Mouse (Mus musculus) neural tube, embryonic 15.5 days (tissue): ENCODE results near the gene Hoxb2. TPM values are rescaled to one million over a fixed set of nuclear protein-coding genes. Genes with fewer than 3 reads are reported as not detected.

Experiments
- ATAC-seq: fragments of 200-750 bp; cut with Nextera tagmentation; 2 replicates; pipeline ENCODE4 v1.8.0; 2017; ENCODE audit warnings: mild to moderate bottlenecking, moderate TSS enrichment, moderate library complexity; ENCODE audit not compliant: low FRiP score
- H3K27ac ChIP-seq: fragments of 300-500 bp; sonication (generic); replicated peaks from 2 replicates; pipeline ENCODE4 v1.5.1; 2015; ENCODE audit warnings: mild to moderate bottlenecking, inconsistent platforms
- H3K27me3 ChIP-seq: fragments of 300-500 bp; sonication (generic); replicated peaks from 2 replicates; pipeline ENCODE4 v1.6.1; 2015; ENCODE audit warnings: inconsistent platforms
- H3K36me3 ChIP-seq: fragments of 300-500 bp; sonication (generic); 2 replicates; pipeline ENCODE4 v1.6.1; 2015; ENCODE audit warnings: inconsistent platforms
- H3K4me1 ChIP-seq: fragments of 300-500 bp; sonication (generic); 2 replicates; pipeline ENCODE4 v1.6.1; 2015; ENCODE audit warnings: inconsistent platforms
- H3K4me2 ChIP-seq: fragments of 300-500 bp; sonication (generic); 2 replicates; pipeline ENCODE4 v1.6.1; 2015; ENCODE audit warnings: inconsistent platforms, mild to moderate bottlenecking, moderate library complexity
- H3K4me3 ChIP-seq: fragments of 300-500 bp; sonication (generic); replicated peaks from 2 replicates; pipeline ENCODE4 v1.5.1; 2015; ENCODE audit warnings: mild to moderate bottlenecking, inconsistent platforms
- H3K9ac ChIP-seq: fragments of 300-500 bp; sonication (generic); replicated peaks from 2 replicates; pipeline ENCODE4 v1.6.1; 2015; ENCODE audit warnings: mild to moderate bottlenecking, inconsistent platforms
- H3K9me3 ChIP-seq: fragments of 300-500 bp; sonication (generic); replicated peaks from 2 replicates; pipeline ENCODE4 v1.6.1; 2016; ENCODE audit warnings: inconsistent platforms
- WGBS: fragments of 180-500 bp; shearing (Covaris S2); methylation state at CpG from one replicate; pipeline ENCODE4 v1.1.7; 2015; ENCODE audit warnings: mixed read lengths; 5-methylcytosine and 5-hydroxymethylcytosine counted together
- polyA plus RNA-seq: library from polyadenylated mRNA; unstranded; fragments of >200 nt; fragmentation: Nextera tagmentation; extraction: Ambion mirVana; gene quantifications from 2 replicates; pipeline ENCODE4 v1.2.1, GENCODE M21; 2015

Gene Hoxb2
- polyA plus RNA-seq, 1 experiment from 2014 or later, result 42.3 TPM

DNA sequence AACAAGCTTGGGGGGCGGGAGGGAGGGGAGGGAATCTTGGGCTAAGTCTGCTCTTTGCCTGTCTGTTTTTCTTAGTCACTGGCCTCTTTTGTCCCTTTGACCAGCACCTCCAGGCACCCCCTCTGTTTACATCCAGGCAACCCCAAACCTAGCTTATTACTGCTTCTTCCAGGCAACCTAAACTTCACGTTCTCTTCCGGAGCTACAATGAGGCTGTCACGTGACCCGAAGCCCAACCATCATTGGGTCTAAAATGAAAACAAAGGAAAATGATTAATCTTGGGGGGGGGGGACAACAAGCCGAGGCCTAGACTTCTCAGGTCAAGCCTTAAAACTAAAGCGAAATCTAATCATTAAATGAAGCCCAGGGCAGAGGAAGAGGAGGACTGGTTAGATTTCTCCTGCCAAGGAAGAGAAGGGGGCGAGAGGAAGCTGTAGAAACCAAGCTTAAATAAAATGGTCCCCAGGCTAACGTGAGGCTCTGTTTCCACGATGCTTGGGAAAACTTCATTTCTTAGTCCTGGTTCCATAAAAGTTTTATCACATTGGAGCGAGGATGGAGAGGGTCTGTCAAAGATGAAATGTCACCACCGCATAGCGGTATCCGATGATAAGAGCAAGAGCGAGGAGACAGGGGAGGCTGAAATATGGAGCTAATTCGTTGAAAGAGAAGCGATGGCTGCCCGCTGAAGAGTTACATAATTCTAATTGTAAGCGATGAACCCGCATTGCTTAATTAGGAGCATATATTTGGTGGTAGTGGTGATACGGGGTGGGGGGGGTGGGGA, 2.0 kb upstream of the Hoxb2 start:
- no peak for ATAC-seq
- WGBS, result 7% methylated on average over 21 of the region's 21 CpGs
- no peaks in the 10 kb centered on the region for H3K9me3 ChIP-seq
- H3K4me3 ChIP-seq, result 0 out of 2 replicates have a peak overlapping the region, but pooled peaks have one; percentile 6
- peak overlapping the region; percentile 99 for H3K27ac ChIP-seq
- peak overlapping the region; percentile 26; the same call in 1 of the 2 replicates for H3K9ac ChIP-seq
- H3K27me3 ChIP-seq, result no peaks in the 10 kb centered on the region
- H3K4me2 ChIP-seq, result peak overlapping the region; percentile 64
- peaks cover 79% of the 10 kb centered on the region for H3K4me1 ChIP-seq
- no peaks in the 10 kb centered on the region for H3K36me3 ChIP-seq

- ATAC-seq, result no peak
- WGBS, result 7% methylated on average over 3 of the region's 3 CpGs
- Histone ChIP-seq H3K4me3 (0 out of 2 replicates have a peak overlapping the region, but pooled peaks have one; percentile 6), H3K9ac (peak overlapping the region; percentile 29), H3K27ac (peak overlapping the region; percentile 99), H3K4me1 (peaks cover 72% of the 10 kb centered on the region), H3K9me3 (no peaks in the 10 kb centered on the region), H3K4me2 (peak overlapping the region; percentile 64), H3K27me3 (no peaks in the 10 kb centered on the region), H3K36me3 (no peaks in the 10 kb centered on the region)
Observed at GRCm38 (mm10) chr11:96348988-96349387, 1.3 kb upstream of the Hoxb2 start.

GRCm38 (mm10) chr11:96349491-96350340, 609 bp upstream of the Hoxb2 start:
- Histone ChIP-seq H3K36me3 (no peaks in the 10 kb centered on the region), H3K27me3 (no peaks in the 10 kb centered on the region), H3K9ac (peak overlapping the region; percentile 29), H3K4me2 (peak overlapping the region; percentile 64), H3K4me3 (0 out of 2 replicates have a peak overlapping the region, but pooled peaks have one; percentile 3), H3K9me3 (no peaks in the 10 kb centered on the region), H3K4me1 (peaks cover 65% of the 10 kb centered on the region), H3K27ac (peak overlapping the region; percentile 99)
- WGBS, result 5% methylated on average over 14 of the region's 14 CpGs
- ATAC-seq, result no peak

- no peak for ATAC-seq
- H3K27me3 ChIP-seq, result no peaks in the 10 kb centered on the region
- peak overlapping the region; percentile 99 for H3K27ac ChIP-seq
- H3K4me2 ChIP-seq, result peak overlapping the region; percentile 64
- H3K9me3 ChIP-seq, result no peaks in the 10 kb centered on the region
- peak overlapping the region; percentile 64 for H3K4me3 ChIP-seq
- H3K36me3 ChIP-seq, result no peaks in the 10 kb centered on the region
- peak overlapping the region; percentile 84 for H3K9ac ChIP-seq
- H3K4me1 ChIP-seq, result peaks cover 60% of the 10 kb centered on the region
- WGBS, result 6% methylated on average over 2 of the region's 2 CpGs
Observed at GRCm38 (mm10) chr11:96350791-96351190, 466 bp downstream of the Hoxb2 start.

DNA sequence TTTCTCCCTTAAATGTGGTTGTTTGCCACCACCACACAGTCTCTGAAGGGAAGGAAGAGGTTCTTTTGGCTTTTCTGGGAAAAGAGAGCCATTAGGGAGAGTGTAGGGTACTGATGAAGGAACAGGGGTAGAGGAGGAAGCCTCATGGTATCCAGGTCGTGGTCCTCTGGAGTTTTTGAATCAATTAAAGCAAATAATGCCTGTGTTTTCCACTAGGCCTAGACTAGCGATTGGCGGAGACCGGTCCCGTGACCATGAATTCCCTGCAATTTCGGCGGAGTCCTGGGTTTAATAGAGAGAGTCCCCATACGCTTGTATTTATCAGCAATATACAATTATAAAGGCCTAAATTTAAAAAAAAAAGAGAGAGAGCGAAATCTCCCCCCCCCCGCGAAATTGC, 987 bp downstream of the Hoxb2 start:
- H3K4me3 ChIP-seq, result peak overlapping the region; percentile 64
- peak; percentile 36; the same call in 1 of the 2 replicates for ATAC-seq
- no peaks in the 10 kb centered on the region for H3K9me3 ChIP-seq
- H3K27ac ChIP-seq, result peak overlapping the region; percentile 99
- peak overlapping the region; percentile 64 for H3K4me2 ChIP-seq
- H3K36me3 ChIP-seq, result no peaks in the 10 kb centered on the region
- peaks cover 60% of the 10 kb centered on the region for H3K4me1 ChIP-seq
- WGBS, result 4% methylated on average over 11 of the region's 11 CpGs
- no peaks in the 10 kb centered on the region for H3K27me3 ChIP-seq
- peak overlapping the region; percentile 84 for H3K9ac ChIP-seq

- Histone ChIP-seq H3K4me3 (peak overlapping the region; percentile 64), H3K27me3 (no peaks in the 10 kb centered on the region), H3K9me3 (no peaks in the 10 kb centered on the region), H3K36me3 (no peaks in the 10 kb centered on the region), H3K4me1 (peaks cover 58% of the 10 kb centered on the region), H3K9ac (peak overlapping the region; percentile 84), H3K4me2 (peak overlapping the region; percentile 64), H3K27ac (peak overlapping the region; percentile 99)
- peak; percentile 70 for ATAC-seq
- under 1% methylated on average over 22 of the region's 22 CpGs for WGBS
Observed at GRCm38 (mm10) chr11:96351831-96352230, 1.5 kb downstream of the Hoxb2 start.

GRCm38 (mm10) chr11:96352691-96353521, 2.6 kb downstream of the Hoxb2 start:
- Histone ChIP-seq H3K27me3 (no peaks in the 10 kb centered on the region), H3K4me2 (peak overlapping the region; percentile 64), H3K4me1 (peaks cover 51% of the 10 kb centered on the region), H3K9me3 (no peaks in the 10 kb centered on the region), H3K27ac (peak overlapping the region; percentile 99), H3K36me3 (no peaks in the 10 kb centered on the region), H3K9ac (peak overlapping the region; percentile 84), H3K4me3 (peak overlapping the region; percentile 64)
- under 1% methylated on average over 75 of the region's 75 CpGs for WGBS
- ATAC-seq, result 0 out of 2 replicates have a peak, but pooled peaks have one; percentile 1

GRCm38 (mm10) chr11:96353522-96353841, 3.2 kb downstream of the Hoxb2 start:
- Histone ChIP-seq H3K9me3 (no peaks in the 10 kb centered on the region), H3K9ac (peak overlapping the region; percentile 84), H3K4me1 (peaks cover 46% of the 10 kb centered on the region), H3K4me3 (peak overlapping the region; percentile 64), H3K27ac (peak overlapping the region; percentile 99), H3K36me3 (no peaks in the 10 kb centered on the region), H3K4me2 (peak overlapping the region; percentile 64), H3K27me3 (no peaks in the 10 kb centered on the region)
- WGBS, result under 1% methylated on average over 14 of the region's 14 CpGs
- ATAC-seq, result no peak

GRCm38 (mm10) chr11:96353939-96354338, 3.6 kb downstream of the Hoxb2 start:
- 3% methylated on average over 8 of the region's 8 CpGs for WGBS
- H3K4me1 ChIP-seq, result peaks cover 41% of the 10 kb centered on the region
- peak overlapping the region; percentile 99 for H3K27ac ChIP-seq
- peak overlapping the region; percentile 83 for H3K9ac ChIP-seq
- peak overlapping the region; percentile 64 for H3K4me3 ChIP-seq
- H3K36me3 ChIP-seq, result no peaks in the 10 kb centered on the region
- H3K4me2 ChIP-seq, result peak overlapping the region; percentile 64
- no peaks in the 10 kb centered on the region for H3K9me3 ChIP-seq
- ATAC-seq, result no peak
- no peaks in the 10 kb centered on the region for H3K27me3 ChIP-seq

- under 1% methylated on average over 25 of the region's 25 CpGs for WGBS
- no peaks in the 10 kb centered on the region for H3K27me3 ChIP-seq
- peak overlapping the region; percentile 83 for H3K9ac ChIP-seq
- peaks cover 37% of the 10 kb centered on the region for H3K4me1 ChIP-seq
- H3K4me2 ChIP-seq, result peak overlapping the region; percentile 64
- H3K36me3 ChIP-seq, result no peaks in the 10 kb centered on the region
- H3K27ac ChIP-seq, result peak overlapping the region; percentile 99
- H3K4me3 ChIP-seq, result peak overlapping the region; percentile 64
- ATAC-seq, result no peak
- H3K9me3 ChIP-seq, result no peaks in the 10 kb centered on the region
Observed at GRCm38 (mm10) chr11:96354376-96354775, 4.1 kb downstream of the Hoxb2 start.

DNA sequence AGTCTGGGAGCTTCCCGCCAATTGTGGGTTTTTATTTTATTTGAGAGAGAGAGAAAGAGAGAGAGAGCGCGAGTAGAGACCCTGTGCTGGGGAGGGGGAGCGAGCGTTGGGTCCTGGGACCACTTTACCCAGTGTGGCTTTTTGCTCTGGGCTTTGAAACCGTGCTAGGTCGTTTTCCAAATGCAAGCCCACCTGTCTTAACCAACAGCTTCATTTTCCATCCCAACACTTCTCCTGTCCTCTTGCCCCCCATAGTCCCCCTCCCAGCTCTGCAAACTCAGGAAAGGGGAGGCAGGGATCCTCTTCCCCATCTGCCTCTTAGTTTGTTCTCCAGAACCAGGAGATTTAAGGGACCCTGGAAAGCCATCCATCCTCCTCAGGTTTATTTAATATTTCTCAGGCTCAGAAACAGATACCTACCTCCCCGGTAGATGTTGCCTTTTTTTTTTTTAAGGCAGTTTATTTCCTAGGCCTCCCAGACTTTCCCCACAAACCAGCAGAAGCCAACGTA, 4.5 kb downstream of the Hoxb2 start:
- peak overlapping the region; percentile 83 for H3K9ac ChIP-seq
- ATAC-seq, result no peak
- no peaks in the 10 kb centered on the region for H3K27me3 ChIP-seq
- H3K4me2 ChIP-seq, result peak overlapping the region; percentile 64
- no peaks in the 10 kb centered on the region for H3K9me3 ChIP-seq
- peak overlapping the region; percentile 64 for H3K4me3 ChIP-seq
- H3K4me1 ChIP-seq, result peaks cover 32% of the 10 kb centered on the region
- H3K36me3 ChIP-seq, result no peaks in the 10 kb centered on the region
- H3K27ac ChIP-seq, result peak overlapping the region; percentile 99
- 1% methylated on average over 9 of the region's 9 CpGs for WGBS
